Mouse (Mus musculus) left cerebral cortex, postnatal 36 days (tissue): ENCODE results near the gene Tnrc18. TPM values are rescaled to one million over a fixed set of nuclear protein-coding genes. Genes with fewer than 3 reads are reported as not detected.

Experiments used
- total RNA-seq, 2 experiments: library from RNA; stranded (reverse); gene quantifications; 2 replicates each; pipeline ENCODE4 v1.2.3; 2021

Gene Tnrc18
- total RNA-seq, 2 experiments from 2014 or later = 117 to 147 TPM

Other genes starting within 250 kb of the Tnrc18 start
- gene Mmd2, start 208.9 kb downstream of the Tnrc18 start, total RNA-seq = 100 to 1,000 TPM; 102 to 108 TPM
- gene Wipi2, start 190.0 kb downstream of the Tnrc18 start, total RNA-seq = 100 to 1,000 TPM; 101 to 108 TPM
- gene Slc29a4, start 125.2 kb downstream of the Tnrc18 start, total RNA-seq = 10 to 100 TPM in 1 of 2 experiments, 1 to 10 TPM in 1; 8.9 to 17.0 TPM
- gene Fbxl18, start 77.8 kb upstream of the Tnrc18 start, total RNA-seq = 10 to 100 TPM; 30.4 to 34.1 TPM
- gene Actb, start 89.1 kb upstream of the Tnrc18 start, total RNA-seq = 1,000 to 10,000 TPM; 2,229 to 2,541 TPM
- 100 to 1,000 TPM; 310 to 396 TPM for gene Fscn1, start 142.7 kb upstream of the Tnrc18 start, total RNA-seq